Mouse (Mus musculus): Measurements from ENCODE around the gene Rps23. TPM values are rescaled to one million over a fixed set of nuclear protein-coding genes. Genes with fewer than 3 reads are reported as not detected.
"Not testable (repeated sequence)": the region's sequence is repeated elsewhere in the genome, so short reads cannot be mapped to it uniquely, and the experiment has no call there.

Rps23 gene
- total and polyA plus RNA-seq, 2 experiments from 2014 or later, result 146 to 170 TPM

DNA sequence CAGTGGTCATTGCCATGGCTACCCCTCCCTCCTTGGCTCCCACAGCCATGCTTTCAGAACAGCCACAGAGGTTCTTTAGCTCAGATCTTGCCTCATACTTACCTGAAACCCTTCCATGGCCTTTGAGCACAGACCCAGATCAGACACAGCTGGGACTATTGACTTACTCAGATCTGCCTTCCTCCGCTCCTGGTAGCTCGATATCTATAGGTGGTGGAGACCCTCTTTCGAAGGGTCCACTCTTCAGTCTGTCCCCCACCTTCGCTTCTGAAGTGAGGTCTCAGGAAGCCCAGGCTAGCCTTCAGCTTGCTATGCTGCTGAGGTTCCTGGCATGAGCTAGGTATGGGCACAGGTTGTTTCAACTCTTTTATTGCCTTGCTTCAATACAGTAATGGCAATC lies 8.0 kb upstream of the Rps23 start:
- no peak for DNase-seq (ENCODE audit: low spot score)
- H3K27me3 ChIP-seq (ENCODE audit: insufficient read depth, low read length), result no peaks in the 10 kb centered on the region
- no peak for ATAC-seq
- no peaks in the 10 kb centered on the region for H3K9me3 ChIP-seq (ENCODE audit: low read length)
- H3K4me3 ChIP-seq (ENCODE audit: low read length), result no peak overlapping the region
- peaks cover 10% of the 10 kb centered on the region; the same call in 1 of the 2 replicates for H3K4me1 ChIP-seq (ENCODE audit: insufficient read depth, low read length)
- H3K9ac ChIP-seq (replicated peaks; ENCODE audit: low read length), result no peak overlapping the region
- no peak overlapping the region for H3K4me2 ChIP-seq (ENCODE audit: low read depth, low read length)
- no peaks in the 10 kb centered on the region for H3K36me3 ChIP-seq (ENCODE audit: insufficient read depth, low read length)
- 93% methylated on average over 4 of the region's 4 CpGs for WGBS
- H3K27ac ChIP-seq, result no peak overlapping the region
- TF ChIP-seq CTCF (IDR thresholded peaks at IDR 0.05; ENCODE audit: low read depth), result no peak

DNA sequence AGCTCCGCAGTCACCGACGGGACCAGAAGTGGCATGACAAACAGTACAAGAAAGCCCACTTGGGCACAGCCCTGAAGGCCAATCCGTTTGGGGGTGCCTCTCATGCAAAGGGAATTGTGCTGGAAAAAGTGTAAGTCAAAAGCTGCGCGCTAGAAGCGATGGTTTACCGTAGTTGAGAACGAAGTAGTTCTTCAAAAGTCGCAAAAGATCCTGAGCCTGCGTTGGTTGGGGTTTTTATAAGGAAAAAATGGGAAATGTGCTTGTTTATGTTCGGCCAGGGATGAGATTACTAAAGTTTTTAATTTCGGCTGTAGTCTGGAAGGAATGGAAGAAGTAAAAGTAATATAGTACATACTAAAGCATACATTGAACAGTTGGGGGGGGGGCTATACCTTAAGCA lies 859 bp downstream of the Rps23 start:
- H3K4me2 ChIP-seq (ENCODE audit: low read depth, low read length), result peak overlapping the region; percentile 68
- H3K9ac ChIP-seq (replicated peaks; ENCODE audit: low read length), result peak overlapping the region; percentile 88
- H3K36me3 ChIP-seq (ENCODE audit: insufficient read depth, low read length), result peaks cover 18% of the 10 kb centered on the region
- ATAC-seq; DNase-seq (ENCODE audit: low spot score); H3K27me3 ChIP-seq (ENCODE audit: insufficient read depth, low read length); H3K9me3 ChIP-seq (ENCODE audit: low read length); H3K4me1 ChIP-seq (ENCODE audit: insufficient read depth, low read length): not testable (repeated sequence)
- 1% methylated on average over 13 of the region's 13 CpGs for WGBS
- 0 out of 2 replicates have a peak overlapping the region, but pooled peaks have one; percentile 83 for H3K27ac ChIP-seq
- peak overlapping the region; percentile 86 for H3K4me3 ChIP-seq (ENCODE audit: low read length)

DNA sequence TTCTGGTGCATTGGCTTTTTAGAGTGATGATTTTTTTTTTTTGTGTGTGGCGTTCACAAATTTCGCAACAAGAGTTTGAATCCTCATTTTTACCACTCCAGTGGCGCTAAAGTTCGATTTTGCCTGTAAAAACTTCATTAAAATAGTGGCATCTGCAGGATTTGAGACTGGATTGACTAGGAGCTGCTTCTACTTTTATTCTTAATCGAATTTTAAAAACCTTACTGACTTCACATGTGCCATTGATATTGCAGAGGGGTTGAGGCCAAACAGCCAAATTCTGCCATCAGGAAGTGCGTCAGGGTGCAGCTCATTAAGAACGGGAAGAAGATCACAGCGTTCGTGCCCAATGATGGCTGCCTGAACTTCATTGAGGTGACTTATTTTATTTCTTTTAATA lies 1.3 kb downstream of the Rps23 start:
- whole genome bisulfite sequencing, result 53% methylated on average over 9 of the region's 9 CpGs
- Histone ChIP-seq H3K4me1 (ENCODE audit: insufficient read depth, low read length) (no peaks in the 10 kb centered on the region), H3K27me3 (ENCODE audit: insufficient read depth, low read length) (no peaks in the 10 kb centered on the region), H3K9me3 (ENCODE audit: low read length) (no peaks in the 10 kb centered on the region), H3K9ac (replicated peaks; ENCODE audit: low read length) (peak overlapping the region; percentile 88), H3K4me2 (ENCODE audit: low read depth, low read length) (peak overlapping the region; percentile 68), H3K27ac (no peak overlapping the region), H3K4me3 (ENCODE audit: low read length) (peak overlapping the region; percentile 86), H3K36me3 (ENCODE audit: insufficient read depth, low read length) (peaks cover 18% of the 10 kb centered on the region)
- ATAC-seq (no peak), DNase-seq (ENCODE audit: low spot score) (no peak)
- TF ChIP-seq CTCF (IDR thresholded peaks at IDR 0.05; ENCODE audit: low read depth), result no peak

DNA sequence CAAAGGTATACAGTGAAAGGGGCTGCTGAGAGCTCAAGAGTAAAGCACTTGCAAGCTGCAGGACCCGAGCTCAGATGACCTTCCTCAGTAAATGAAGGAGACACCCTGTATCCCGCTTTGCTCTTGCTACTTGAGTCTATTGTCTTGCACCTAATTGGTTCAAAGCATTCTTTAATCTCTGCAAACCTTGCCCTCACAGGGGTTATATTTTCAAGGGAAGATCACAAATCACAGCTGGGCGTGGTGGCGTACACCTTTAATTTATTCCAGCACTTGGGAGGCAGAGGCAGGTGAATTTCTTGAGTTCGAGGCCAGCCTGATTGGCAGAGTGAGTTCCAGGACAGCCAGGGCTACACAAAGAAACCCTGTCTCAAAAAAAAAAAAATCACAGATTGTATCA lies 2.4 kb downstream of the Rps23 start:
- Histone ChIP-seq H3K4me1 (ENCODE audit: insufficient read depth, low read length) (no peaks in the 10 kb centered on the region), H3K9ac (replicated peaks; ENCODE audit: low read length) (no peak overlapping the region), H3K27ac (no peak overlapping the region), H3K27me3 (ENCODE audit: insufficient read depth, low read length) (no peaks in the 10 kb centered on the region), H3K4me2 (ENCODE audit: low read depth, low read length) (no peak overlapping the region), H3K9me3 (ENCODE audit: low read length) (no peaks in the 10 kb centered on the region), H3K4me3 (ENCODE audit: low read length) (no peak overlapping the region), H3K36me3 (ENCODE audit: insufficient read depth, low read length) (peaks cover 18% of the 10 kb centered on the region)
- DNase-seq (ENCODE audit: low spot score) (no peak), ATAC-seq (no peak)
- no peak for TF ChIP-seq CTCF (IDR thresholded peaks at IDR 0.05; ENCODE audit: low read depth)
- WGBS, result 90% methylated on average over 5 of the region's 5 CpGs

DNA sequence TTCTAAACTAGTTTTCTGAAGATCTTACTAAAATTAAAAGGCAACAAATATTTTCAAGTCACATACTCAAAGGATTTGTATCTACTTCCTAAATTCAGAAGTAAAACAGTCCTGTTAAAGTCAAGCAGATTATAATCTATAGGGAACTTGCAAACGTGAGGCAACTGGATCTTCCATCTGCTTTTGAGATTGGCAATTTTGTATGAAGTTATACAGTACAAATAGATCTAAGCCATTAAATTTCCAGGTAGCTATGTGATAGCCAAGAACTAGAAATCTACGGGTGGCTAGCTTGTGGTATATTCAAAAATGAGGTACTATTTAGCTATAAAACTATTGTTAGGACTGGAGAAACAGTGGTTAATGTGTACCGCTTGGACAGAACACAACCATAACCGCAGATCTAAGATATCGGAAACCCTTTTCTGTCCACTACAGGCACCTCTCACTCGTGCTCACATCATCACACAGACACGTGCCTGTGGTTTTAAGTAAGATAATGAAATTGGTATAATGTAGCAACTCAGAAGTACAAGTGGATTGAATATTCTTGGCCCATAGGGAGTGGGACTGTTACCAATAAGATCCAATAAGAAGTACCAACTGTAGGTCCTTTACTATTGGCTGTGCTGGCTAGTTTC lies 3.5 kb downstream of the Rps23 start:
- ATAC-seq, result no peak
- TF ChIP-seq CTCF (IDR thresholded peaks at IDR 0.05; ENCODE audit: low read depth), result no peak
- 85% methylated on average over 7 of the region's 7 CpGs for WGBS

DNA sequence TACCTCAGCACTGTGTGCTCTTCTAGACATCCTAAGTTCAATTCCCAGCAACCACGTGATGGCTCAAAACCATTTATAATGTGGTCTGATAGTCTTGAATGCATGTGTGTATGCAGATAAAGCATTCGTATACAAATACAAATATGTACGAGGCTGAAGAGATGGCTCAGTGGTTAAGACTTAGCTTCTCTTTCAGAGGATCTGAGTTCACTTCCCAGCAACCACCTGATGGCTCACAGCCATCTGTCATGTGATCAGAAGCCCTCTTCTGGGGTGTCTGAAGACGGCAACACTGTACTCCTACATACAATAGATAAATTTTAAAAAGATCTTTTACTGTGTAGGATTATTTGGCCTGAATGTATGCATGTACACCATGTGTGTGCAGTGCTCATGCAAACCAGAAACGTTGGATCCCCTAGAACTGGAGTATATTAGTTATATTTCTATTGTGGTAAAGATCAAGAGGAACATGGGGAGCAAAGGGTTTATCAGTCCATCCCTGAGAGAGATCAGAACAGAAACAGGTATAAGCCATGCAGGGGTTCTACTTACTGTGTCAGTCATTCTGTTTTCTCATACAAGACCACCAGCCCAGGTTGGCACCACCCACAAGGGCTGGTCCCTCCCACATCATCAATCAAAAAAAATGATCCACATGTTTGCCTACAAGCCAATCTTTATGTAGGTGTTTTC lies 4.3 kb downstream of the Rps23 start:
- no peaks in the 10 kb centered on the region for H3K4me1 ChIP-seq (ENCODE audit: insufficient read depth, low read length)
- H3K4me2 ChIP-seq (ENCODE audit: low read depth, low read length), result no peak overlapping the region
- DNase-seq (ENCODE audit: low spot score), result no peak
- no peak overlapping the region for H3K27ac ChIP-seq
- WGBS, result 70% methylated on average over 5 of the region's 5 CpGs
- peaks cover 18% of the 10 kb centered on the region for H3K36me3 ChIP-seq (ENCODE audit: insufficient read depth, low read length)
- no peak for ATAC-seq
- H3K4me3 ChIP-seq (ENCODE audit: low read length), result no peak overlapping the region
- H3K9me3 ChIP-seq (ENCODE audit: low read length), result no peaks in the 10 kb centered on the region
- no peak overlapping the region for H3K9ac ChIP-seq (replicated peaks; ENCODE audit: low read length)
- H3K27me3 ChIP-seq (ENCODE audit: insufficient read depth, low read length), result no peaks in the 10 kb centered on the region
- no peak for TF ChIP-seq CTCF (IDR thresholded peaks at IDR 0.05; ENCODE audit: low read depth)

More for the DNA sequence above, 3.5 kb downstream of the Rps23 start:
- Histone ChIP-seq H3K27ac (no peak overlapping the region), H3K4me2 (ENCODE audit: low read depth, low read length) (no peak overlapping the region), H3K9me3 (ENCODE audit: low read length) (no peaks in the 10 kb centered on the region), H3K9ac (replicated peaks; ENCODE audit: low read length) (no peak overlapping the region), H3K27me3 (ENCODE audit: insufficient read depth, low read length) (no peaks in the 10 kb centered on the region), H3K4me1 (ENCODE audit: insufficient read depth, low read length) (no peaks in the 10 kb centered on the region), H3K36me3 (ENCODE audit: insufficient read depth, low read length) (peaks cover 18% of the 10 kb centered on the region), H3K4me3 (ENCODE audit: low read length) (no peak overlapping the region)
- no peak for DNase-seq (ENCODE audit: low spot score)

DNA sequence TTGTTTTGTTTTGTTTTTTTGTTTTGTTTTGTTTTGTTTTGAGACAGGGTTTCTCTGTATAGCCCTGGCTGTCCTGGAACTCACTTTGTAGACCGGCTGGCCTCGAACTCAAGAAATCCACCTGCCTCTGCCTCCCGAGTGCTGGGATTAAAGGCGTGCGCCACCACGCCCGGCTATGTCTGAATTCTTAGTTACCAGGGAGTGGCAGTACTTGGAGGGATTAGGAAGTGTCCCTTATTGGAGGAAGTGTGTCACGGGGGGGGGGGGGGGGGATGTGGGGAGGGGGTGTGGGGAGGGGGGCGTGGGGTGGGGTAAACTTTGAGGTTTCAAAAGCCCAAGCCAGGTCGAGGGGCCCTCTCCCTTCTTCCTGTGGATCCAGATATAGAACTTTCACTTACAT lies 5.5 kb downstream of the Rps23 start:
- not testable (repeated sequence) for H3K9ac ChIP-seq (replicated peaks; ENCODE audit: low read length); H3K27ac ChIP-seq; H3K4me3 ChIP-seq (ENCODE audit: low read length); H3K27me3 ChIP-seq (ENCODE audit: insufficient read depth, low read length); ATAC-seq; H3K4me2 ChIP-seq (ENCODE audit: low read depth, low read length); H3K9me3 ChIP-seq (ENCODE audit: low read length); DNase-seq (ENCODE audit: low spot score); H3K4me1 ChIP-seq (ENCODE audit: insufficient read depth, low read length)
- H3K36me3 ChIP-seq (ENCODE audit: insufficient read depth, low read length), result peaks cover 18% of the 10 kb centered on the region
- 86% methylated on average over 10 of the region's 10 CpGs for WGBS

Data from hindbrain, postnatal 0 days (tissue).